Mouse (Mus musculus): ENCODE data around the gene Arsg. TPM values are rescaled to one million over a fixed set of nuclear protein-coding genes. Genes with fewer than 3 reads are reported as not detected.

Arsg gene
- 4.9 and 6.2 TPM in 2 replicates for total RNA-seq (2015)
- 6.2 and 7.5 TPM in 2 replicates for total RNA-seq (2017)

DNA sequence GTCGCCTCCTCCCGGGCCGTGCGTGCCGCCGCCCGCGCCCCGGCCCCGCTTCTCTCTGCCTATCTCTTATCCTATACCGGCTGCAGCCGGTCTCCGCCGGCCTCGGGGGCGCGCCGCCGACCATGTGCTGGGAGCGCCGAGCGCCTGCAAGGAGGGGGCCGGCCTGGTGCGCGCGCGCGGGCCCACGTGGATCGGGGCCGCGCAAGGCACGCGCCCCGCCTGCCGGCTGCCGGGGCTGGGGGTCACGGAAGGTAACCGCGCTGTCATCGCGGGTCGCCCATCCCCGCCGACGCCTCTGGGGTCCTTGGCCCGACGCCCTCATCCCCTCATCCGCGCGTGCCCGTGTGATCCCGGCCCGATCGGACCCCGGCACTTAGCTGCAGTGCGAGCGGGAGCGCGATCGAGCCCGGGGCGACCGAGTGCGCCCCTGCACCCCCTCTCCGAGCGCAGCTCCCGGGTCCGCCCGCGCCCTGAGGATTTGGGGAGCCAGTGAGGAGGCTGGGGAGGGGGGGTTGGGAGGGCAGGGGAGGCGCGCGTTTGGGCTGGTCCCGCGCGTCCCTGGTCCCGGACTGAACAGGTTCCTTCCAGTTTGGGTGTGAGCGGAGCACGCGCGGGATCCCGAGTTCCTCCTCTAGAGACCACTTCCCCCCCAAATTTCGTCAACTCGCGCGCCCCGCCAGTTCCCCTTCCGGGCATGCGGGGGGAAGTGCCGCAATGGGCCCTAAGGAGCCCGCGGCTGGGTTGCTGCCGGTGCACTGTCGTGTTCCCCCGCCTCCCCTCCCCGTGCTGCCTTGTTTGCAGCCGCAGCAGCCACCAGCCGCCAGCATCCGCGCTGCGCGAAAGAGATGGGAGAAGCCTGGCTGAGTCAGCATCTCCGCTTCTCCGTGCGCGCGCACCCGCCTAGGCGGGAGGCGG is at the start of gene Arsg, which contains the start of gene Slc16a6:
Arsg (plus strand) TSS at position 204 of the 915 bp plus-strand sequence.
Slc16a6 (minus strand) TSS at position 428 of the 915 bp plus-strand sequence.
- ATAC-seq (ENCODE audit: poor library complexity, severe bottlenecking): peak; percentile 73

DNA sequence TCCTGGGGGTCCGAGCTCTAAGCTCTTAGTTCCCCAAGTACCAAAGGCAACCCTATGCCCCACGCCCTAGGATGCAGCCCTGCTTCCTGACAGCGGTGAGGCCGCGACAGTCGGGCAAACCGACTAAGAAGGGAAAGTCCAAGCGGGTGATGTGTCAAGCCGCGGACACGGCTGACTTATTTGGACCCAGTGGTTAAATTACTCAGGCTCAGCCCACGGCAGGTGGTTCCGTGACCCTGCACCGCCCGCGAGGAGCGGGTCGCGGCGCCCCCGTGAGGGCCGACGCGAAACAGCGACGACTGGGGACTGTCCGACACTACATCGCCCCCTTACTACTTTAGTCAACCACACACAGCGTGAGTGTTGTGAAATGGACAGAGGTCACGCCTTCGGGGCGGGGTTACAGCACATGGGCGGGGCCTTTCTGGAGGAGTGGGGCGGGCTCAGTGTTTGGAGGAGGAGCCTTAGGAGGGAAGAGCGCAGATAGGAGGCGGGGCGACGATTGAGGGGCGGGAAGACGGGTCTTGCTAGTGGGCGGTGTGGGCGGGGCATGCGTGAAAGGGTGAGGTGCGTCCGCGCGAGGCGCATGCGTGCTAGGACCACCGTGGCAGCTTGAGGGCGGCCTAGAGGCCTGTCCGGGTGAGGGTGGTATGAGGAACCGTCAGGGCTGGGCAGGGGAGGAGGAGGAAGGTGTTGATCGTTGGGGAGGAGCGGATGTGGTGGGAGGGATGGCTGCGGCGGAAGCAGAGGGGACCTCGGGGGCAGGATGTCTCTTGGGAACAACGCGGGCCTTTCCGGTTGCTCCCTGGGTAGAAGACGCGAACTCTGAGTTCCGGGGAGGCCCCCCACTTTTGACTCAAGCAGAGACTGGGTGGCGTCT is 47.5 kb upstream of the Arsg start, which contains the start of gene Amz2:
Amz2 (plus strand) TSS at position 555 of the 880 bp plus-strand sequence.
- ATAC-seq (ENCODE audit: poor library complexity, severe bottlenecking): peak; percentile 85

DNA sequence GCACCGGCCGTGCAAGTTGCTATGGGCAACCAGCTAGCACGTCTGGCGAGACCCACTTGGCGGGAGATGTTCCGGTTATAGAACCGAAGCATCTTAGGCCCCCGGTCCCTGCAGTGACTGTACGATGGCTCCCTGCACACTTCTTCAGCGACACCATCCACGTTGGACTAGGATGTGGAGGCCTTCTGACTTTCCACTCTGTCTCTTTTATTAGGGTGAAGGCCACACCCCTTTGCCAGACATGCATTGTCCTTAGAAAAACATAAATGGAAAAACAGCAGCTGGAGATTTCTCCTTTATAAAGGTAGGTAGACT is 46.9 kb upstream of the Arsg start:
- no peak for ATAC-seq (ENCODE audit: poor library complexity, severe bottlenecking)

DNA sequence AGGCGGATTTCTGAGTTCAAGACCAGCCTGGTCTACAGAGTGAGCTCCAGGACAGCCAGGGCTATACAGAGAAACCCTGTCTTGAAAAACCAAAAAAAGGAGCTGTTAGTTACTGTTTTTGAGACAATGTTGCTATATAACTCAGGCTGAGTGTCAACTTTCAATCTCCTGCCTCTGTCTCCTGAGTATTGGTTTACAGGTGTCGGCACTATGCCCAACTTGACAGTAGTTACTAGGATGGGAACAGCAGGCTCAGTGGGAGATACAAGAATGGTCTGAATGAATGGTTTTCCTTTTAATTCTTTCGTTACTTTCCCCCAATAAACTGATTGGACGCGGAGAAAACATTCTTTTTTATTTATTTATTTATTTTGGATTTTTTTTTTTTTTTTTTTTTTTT is 45.8 kb upstream of the Arsg start:
- no peak for ATAC-seq (ENCODE audit: poor library complexity, severe bottlenecking)

DNA sequence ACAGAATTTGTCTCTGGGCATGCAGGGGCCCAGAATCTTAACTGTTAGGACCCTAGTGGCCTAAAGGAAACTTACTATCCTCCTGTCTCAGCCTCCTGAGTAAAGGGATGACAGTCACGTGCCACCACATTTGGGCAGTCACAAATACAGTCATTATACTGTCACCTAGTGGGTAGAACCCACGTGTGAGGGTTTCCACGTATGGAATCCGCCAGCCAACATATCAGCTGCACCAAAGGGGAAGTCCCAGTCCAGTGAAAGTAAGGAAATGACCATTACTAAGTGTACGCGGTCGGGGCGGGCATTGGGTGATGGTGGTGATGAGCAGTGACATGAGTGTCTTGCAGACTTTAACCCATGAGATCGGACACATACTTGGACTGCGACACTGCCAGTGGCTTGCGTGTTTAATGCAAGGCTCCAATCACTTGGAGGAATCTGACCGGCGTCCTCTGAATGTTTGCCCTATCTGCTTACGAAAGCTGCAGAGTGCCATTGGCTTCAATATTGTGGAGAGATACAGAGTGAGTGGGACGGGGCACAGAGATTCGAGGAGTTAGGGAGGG is 38.9 kb upstream of the Arsg start:
- peak; percentile 65 for ATAC-seq (ENCODE audit: poor library complexity, severe bottlenecking)

DNA sequence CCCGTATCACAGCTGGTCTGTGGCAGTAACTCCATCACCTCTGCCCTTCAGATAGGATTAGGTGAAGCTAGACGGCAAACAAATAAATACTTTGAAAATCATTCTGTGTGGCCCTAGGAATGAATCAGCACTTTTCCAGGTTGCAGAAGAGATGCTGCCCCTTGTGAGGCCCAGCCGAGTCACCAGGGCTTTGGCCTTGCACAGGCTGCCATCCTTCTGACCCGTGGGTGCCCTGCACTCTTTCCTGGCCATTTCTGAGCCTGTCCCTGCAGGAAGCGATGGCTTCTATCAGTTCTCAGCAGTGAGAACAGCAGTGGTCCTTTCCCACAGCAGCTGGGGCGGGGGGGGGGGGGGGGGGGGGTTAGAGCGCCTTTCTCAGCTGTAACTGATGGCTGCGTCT is 36.3 kb upstream of the Arsg start:
- ATAC-seq (ENCODE audit: poor library complexity, severe bottlenecking): no peak

DNA sequence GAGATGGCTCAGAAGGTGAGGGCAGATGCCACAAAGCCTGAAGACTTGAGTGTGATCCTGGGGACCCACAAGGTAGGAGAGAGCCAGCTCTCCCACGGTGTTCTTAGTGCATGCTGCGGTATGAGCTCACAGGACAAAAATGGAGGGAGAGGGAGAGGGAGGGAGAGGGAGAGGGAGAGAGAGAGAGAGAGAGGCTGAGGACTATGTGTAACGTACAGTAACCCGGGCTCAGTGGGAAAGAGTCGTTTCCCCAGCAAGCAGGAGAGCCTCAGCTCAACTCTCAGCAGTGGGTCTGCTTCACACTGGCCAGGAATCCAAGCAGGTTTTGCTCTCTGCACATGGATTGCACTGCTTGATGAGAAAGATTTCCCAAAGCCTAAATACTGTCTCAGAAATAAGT is 34.0 kb upstream of the Arsg start:
- no peak for ATAC-seq (ENCODE audit: poor library complexity, severe bottlenecking)

DNA sequence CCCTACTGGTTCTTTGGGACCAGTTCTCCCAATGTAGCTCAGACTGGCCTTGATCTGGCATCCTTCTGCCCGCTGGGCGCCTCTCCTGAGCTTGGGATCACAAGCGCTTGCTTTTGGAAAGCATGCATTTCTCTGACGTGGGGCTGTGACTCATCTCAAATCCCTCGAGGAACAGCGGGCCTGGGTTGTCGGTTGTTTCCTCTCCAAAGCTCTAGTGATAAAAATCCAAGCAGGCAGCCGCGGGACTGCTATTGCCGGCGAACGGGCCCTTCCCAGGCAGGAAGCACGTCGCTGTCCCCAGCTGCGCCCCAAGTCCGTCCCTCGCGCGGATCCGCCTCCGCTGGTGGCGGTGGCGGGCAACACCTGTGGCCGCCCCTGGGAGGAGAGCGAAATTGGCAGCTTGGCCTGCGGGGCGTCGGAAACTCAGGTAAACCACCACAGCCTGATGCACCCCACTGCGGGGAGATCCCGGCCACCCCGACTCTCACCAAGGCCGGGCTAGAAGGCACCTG is 33.3 kb upstream of the Arsg start:
- peak; percentile 95 for ATAC-seq (ENCODE audit: poor library complexity, severe bottlenecking)

DNA sequence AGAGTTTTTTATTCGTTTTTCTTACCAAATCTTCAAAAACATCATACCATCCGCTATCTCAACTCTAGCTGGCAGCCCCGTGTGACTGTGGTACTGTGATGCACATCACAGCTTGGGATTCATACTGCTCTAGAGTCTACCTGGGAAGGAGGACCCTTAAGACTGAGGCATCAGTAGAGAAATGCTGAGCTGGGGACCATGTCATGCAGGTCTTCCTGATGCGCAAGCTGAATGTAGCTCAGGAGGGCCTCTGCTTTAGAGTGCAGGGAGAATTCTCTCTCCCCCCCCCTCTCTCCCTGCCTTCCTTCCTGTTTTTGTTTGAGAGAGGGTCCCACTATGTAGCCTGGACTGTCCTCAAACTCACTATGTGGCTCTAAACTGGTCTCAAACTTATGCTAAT is 32.5 kb upstream of the Arsg start:
- no peak for ATAC-seq (ENCODE audit: poor library complexity, severe bottlenecking)

DNA sequence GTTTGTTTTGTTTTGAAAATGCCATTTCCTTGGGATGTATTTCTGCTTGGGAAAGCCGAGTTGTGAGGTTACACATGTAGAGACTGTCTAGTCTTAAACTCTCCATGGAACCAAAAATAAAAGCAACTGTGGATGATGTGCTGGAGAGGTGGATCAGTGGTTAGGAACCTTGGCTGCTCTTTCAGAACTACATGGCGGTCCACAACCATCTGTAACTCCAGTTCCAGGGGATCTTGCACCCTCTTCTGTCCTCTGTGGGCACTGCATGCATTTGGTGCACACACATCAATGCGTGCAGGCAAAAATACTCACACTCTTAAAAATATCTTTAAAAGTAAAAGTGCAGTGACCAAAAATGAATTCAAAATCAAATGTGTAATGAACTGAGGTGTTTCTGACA is 32.1 kb upstream of the Arsg start:
- ATAC-seq (ENCODE audit: poor library complexity, severe bottlenecking): peak; percentile 53

DNA sequence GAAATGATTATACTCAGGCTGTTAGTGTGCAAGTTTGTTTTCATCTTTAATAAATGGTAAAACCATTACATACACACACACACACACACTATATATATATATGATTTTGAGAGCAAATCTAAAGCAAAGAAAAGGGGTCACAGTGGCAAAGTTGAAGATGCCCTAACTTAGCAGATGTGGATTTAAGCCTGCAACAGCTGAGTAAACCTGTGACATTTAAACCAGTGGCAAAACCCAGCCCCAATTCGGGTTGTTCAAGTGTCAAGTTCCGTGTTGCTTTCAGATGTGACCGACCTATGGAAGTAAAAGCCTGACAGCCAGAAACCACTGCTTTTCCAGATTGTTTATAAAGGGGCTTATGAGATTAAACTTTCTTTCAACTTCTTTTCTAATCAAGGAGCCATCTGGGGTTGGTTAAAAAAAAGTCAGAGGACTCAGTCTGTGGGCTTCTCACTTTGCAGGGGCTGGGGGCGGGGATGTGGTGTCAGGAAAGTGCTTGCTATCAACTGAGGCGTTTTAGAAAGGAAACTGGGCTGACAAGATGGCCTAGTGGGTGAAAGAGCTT is 30.9 kb upstream of the Arsg start:
- ATAC-seq (ENCODE audit: poor library complexity, severe bottlenecking): no peak

DNA sequence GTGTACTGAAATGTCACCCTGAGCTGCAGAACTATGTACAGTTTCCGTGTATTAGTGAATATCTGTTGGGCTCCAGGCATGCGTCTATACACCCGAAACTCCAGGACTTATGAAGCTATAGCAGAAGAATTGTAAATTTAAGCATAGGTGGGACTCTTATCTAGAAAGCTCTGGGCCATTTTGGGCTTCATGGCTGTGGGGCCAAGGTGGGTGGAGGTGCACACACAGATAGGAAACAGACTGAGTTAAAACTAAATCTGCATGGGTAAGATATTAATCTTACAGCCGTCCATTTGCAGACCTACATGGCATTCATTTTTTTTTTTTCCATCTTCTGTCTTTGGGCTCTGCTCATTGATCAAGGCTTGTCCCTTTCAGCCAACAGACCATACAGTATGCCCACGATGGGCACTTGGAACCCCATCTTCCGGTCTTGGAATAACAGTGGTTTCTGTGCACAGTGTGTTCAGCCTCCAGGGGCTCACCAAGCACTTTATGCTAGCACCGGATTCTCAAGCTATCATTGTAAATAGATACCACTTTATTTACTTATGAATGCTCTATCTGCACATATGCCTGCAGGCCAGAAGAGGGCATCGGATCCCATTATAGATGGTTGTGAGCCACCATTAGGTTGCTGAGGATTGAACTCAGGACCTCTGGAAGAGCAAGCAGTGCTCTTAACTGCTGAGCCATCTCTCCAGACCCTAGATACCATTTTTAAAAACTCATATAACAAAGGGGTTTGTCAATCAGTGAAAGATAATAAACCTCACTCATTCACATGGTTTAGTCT is 29.5 kb upstream of the Arsg start:
- no peak for ATAC-seq (ENCODE audit: poor library complexity, severe bottlenecking)

DNA sequence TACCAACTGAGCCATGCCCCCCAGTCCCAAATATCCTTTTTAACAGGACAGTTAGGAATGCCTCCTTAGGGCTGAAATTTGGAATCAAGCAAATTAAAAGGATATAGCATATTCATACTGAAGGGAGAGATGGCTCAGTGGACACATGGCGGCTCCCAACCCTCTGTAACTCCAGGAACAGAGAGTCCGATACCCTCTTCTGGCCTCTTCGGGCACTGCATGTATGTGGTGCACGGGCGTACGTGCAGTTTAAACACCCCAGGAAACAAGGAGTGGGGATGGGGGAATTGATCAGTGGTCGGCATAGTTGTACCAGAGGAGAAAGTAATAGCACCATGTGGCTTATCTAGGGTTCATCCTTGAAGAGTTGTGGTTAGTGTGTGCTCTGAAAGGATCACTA is 28.6 kb upstream of the Arsg start:
- ATAC-seq (ENCODE audit: poor library complexity, severe bottlenecking): peak; percentile 39; the same call in 1 of the 2 replicates

DNA sequence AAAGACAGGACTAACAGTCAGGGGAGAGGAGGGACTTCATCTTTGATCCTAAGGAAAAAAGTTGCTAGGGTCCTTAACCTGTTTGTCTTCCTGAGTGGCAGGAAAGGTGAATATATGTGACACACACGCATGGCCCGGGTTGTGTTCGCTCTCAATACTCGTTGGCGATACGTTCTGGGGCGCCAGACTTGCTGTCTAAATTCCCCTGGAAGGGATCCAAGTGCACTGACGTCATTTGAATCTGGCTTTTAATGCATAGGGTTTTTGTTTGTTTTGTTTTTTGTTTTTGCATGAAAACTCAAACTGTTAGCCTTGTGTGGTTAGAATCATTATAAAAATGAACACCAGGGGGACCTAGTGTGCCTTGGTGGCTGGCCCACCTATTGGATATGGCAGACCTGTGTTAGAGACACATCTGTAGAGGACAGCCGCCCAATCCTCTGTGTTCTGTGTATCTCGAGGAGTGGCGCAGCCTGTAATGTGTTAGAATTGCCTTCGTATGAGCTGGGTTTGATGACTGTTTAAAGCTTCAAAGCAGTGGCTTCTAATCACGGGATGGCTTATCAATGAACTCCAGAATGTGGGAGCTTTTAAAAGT is 27.6 kb upstream of the Arsg start:
- peak; percentile 79 for ATAC-seq (ENCODE audit: poor library complexity, severe bottlenecking)

DNA sequence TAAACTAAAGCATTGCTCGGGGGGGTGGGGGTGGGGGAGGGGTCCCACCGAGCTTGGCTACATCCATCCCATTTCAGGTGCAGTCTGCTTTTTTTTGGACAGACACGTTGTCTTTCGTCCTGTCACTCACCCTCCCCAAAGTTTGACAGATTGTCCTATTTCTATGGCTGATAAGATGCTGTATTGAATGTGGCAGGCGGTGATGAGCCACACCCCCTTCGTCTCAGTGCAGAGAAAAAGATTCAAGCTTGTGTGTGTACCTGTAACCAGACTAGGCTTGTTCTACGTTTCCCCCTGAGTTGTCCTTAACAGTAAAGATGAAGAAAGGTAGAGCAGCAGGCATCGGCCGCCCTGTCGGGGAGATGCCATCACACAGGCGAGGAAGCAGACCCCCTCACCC is 22.0 kb upstream of the Arsg start:
- ATAC-seq (ENCODE audit: poor library complexity, severe bottlenecking): no peak

DNA sequence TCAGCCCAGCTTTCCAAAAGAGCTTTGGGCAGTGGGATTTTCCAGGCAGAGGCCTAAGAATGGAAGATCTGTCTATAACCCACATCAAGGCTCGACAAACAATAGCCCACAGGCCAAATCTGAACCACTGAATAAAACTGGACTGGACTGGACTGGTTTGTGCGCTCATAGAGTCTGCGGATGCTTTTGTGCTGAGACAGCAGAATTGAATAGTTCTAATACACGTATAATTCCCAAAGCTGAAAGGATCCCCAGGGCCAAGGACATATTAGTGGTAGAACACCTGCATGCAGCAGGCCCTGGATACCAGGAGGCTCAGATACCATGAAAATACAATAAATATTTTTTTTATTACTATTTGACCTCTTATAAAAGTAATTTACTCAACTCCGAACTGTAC is 16.9 kb upstream of the Arsg start:
- no peak for ATAC-seq (ENCODE audit: poor library complexity, severe bottlenecking)

DNA sequence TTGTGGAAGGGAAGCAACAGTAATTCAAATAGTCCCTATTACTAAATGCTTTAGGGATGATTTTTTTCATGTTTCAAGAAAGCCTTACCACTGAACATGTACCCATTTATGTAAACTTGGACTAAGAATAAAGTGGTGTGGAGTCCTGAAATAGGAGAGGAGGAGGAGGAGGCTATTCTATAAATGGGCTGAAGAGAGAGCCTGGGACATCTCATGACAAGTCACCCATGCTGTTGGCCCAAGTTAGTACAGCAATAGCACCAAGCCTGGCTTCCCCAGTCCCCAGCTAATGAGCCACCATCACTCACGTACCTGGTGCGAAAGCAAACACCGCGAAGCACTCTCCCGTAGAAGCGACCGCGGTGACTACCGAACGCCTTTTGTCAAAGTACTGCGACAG is 15.0 kb upstream of the Arsg start:
- ATAC-seq (ENCODE audit: poor library complexity, severe bottlenecking): no peak

DNA sequence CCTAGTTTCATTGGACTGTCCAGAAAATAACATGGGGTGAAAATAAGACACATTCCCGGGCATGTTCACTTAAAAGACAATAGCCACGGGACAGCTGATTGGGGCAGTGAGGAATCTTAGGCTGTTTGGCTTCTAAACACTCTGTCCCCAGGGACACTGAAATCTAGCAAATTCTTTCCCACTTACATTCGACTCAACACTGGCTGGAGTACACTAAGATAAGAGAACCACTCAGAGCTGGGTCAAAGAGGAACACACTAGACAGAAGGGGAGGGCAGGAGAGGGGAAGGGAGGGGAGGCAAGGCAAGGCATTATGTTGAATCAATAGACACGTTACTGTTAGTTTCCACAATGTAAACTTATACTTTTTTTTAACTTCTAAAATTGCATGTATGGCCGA is 12.6 kb upstream of the Arsg start:
- ATAC-seq (ENCODE audit: poor library complexity, severe bottlenecking): no peak

DNA sequence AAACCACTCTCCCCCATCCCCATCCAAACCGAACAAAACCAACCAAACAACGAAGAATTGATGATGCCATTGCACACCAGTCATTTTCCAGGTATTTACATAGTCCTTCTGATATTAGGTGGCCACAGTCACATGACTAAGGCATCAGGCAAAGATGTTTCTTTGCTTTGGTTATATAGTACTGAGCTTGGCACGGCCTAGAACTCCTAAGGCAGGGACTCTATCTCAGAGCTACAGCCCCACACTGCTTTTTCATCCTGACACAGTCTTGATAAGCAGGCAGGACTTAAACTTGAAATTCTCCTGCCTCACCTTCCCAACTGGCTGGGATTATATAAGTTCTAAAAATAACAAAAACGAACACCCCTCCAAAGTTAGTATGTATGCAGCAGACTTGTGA is 8.1 kb upstream of the Arsg start:
- ATAC-seq (ENCODE audit: poor library complexity, severe bottlenecking): no peak

DNA sequence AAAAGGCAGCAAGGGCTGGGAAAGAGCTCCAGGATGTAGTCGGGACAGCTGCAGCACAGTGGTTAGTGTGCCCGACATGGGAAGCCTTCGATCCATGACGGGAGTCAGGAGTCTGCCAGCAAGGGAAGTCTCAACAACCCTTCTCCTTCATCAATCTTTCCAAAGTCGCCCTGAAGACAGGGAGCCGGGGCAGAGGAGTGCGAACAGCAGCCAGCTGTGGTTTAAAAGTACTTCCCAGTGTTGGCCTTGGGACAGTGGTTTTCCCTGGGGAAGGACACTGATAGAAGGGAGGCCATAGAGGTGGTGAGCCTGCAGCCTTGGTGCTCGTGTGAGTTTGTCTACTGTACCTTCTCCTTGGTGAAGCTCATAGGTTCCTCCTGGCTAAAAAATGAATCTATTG is 6.2 kb upstream of the Arsg start:
- ATAC-seq (ENCODE audit: poor library complexity, severe bottlenecking): no peak

Data from megakaryocyte, adult 5-6 weeks (primary cell).